Mouse (Mus musculus) activated CD4-positive, CD25-positive, alpha-beta regulatory T cell (primary cell): ENCODE measurements around the gene Snx1. TPM values are rescaled to one million over a fixed set of nuclear protein-coding genes. Genes with fewer than 3 reads are reported as not detected.

Source experiments
- polyA plus RNA-seq, 2 experiments: library from polyadenylated mRNA; unstranded; fragments of 100-300 nt; shearing (Covaris generic); gene quantifications; one replicate each; pipeline ENCODE4 v1.2.1; 2017

The Snx1 gene
- 10 to 100 TPM; 99.2 to 99.4 TPM for polyA plus RNA-seq

GRCm38 (mm10) chr9:66126456-66127192 lies at the start of gene Snx1, which contains the start of gene Ciao2a:
Gene Snx1 (minus strand): TSS chr9:66126587.
Gene Ciao2a (plus strand): TSS chr9:66126611.

DNA sequence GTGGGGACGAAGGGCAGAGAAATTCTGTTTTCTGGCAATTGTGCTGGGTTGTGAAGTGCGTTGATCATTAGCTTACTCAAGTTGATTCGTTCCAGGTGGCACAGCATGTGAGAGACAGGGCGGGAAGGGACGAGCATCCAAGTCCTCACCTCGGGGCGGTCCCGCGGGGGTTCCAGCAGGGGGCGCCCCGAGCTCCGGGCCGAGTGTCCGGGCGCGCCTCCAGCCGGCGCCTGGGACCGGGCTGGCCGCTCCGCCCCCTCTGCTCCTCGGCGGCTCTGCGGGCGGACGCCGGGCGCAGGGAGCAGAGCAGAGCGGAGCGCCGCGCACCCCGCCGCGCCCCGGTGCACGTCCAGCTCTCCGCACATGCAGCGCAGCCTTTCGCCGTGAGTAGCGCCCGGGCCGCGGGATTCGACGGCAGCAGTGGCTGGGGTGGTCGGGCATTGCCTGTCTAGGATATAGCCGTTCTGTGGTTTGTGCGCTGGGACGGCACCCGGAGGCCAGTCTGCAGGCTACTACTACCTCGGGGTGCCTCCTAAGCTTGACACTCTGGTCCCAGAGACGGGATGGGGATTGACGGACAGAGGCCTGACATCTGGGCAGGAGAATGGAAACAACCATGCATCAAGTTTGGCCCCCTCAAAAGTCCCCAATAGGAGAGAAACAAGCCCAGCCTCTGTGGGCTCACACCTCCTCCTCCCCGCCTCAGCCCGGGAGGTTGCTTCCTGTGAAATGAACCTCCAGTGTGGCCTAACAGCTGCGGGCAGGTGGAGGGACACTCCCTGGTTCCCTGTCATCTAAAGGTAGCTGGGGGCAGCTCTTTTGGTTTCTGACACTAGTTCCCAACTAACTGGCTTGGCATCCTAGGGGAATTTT lies 31.8 kb upstream of the Snx1 start, which contains the start of gene Dapk2:
TSS of gene Dapk2 (plus strand) at position 266 of the 873 bp plus-strand sequence.

DNA sequence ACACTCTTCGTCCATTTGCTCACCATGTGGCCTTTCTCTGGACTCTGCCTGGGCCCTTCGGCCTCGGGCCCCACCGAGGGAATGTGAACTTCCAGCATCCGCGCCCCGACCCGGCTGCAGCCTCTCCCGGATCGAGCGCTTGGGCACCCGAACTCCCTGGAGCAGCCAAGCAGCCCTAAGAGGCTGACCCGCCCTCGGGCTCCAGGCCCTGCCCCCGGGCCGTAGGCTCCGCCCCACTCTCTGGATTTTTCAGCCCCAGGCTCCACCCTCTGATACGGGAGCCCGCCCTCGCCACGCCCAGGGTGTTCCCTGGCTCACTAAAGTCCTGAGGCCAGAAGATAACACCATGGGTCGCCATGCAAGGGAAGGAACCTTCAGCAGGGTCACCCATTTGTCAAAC lies 56.8 kb downstream of the Snx1 start, which contains the start of gene Snx22:
TSS of gene Snx22 (minus strand) at position 137 of the 400 bp plus-strand sequence.

GRCm38 (mm10) chr9:66059583-66060307 lies 66.6 kb downstream of the Snx1 start, which contains the start of gene Ppib:
Gene Ppib (plus strand): TSS chr9:66060222.

Other genes with a start within 250 kb of the Snx1 start
- 10 to 100 TPM; 30.4 to 48.5 TPM for gene Pclaf, start 236.3 kb downstream of the Snx1 start, polyA plus RNA-seq
- 10 to 100 TPM; 31.2 to 56.7 TPM for gene Trip4, start 217.8 kb downstream of the Snx1 start, polyA plus RNA-seq
- gene Csnk1g1, start 217.7 kb downstream of the Snx1 start, polyA plus RNA-seq, result 10 to 100 TPM; 31.0 to 37.3 TPM
- 100 to 1,000 TPM; 349 to 508 TPM for gene Ppib, start 66.4 kb downstream of the Snx1 start, polyA plus RNA-seq
- 1 to 10 TPM; 1.4 to 1.7 TPM for gene Snx22, start 56.9 kb downstream of the Snx1 start, polyA plus RNA-seq
- gene Ciao2a, start within 50 bp of the Snx1 start, polyA plus RNA-seq, result 100 to 1,000 TPM; 139 to 145 TPM
- gene Dapk2, start 31.6 kb upstream of the Snx1 start, polyA plus RNA-seq, result 1 to 10 TPM; 1.0 to 1.2 TPM
- 10 to 100 TPM; 21.6 to 33.1 TPM for gene Herc1, start 223.9 kb upstream of the Snx1 start, polyA plus RNA-seq